Mouse (Mus musculus) splenic B cell, adult 2 months (primary cell): ENCODE measurements at regions not wholly inside any gene's neighbourhood (a gene's known extent, or its start where the extent isn't known, plus 50 kb on each side); places are given as distances from the start of the nearest gene placed in this dataset.

Source experiments
- DNase-seq: peaks from one replicate; pipeline ENCODE4 v3.0.0-alpha.2; 2011; ENCODE audit warnings: low read depth, low spot score
- H3K27me3 ChIP-seq: 2 replicates; pipeline ENCODE4 v1.6.1; 2012; ENCODE audit warnings: mild to moderate bottlenecking, low read length, moderate library complexity, mixed read lengths; ENCODE audit not compliant: control insufficient read depth, poor library complexity, insufficient read depth, severe bottlenecking
- H3K36me3 ChIP-seq: 2 replicates; pipeline ENCODE4 v1.6.1; 2012; ENCODE audit warnings: mild to moderate bottlenecking, low read length, moderate library complexity, mixed read lengths; ENCODE audit not compliant: control insufficient read depth, poor library complexity, insufficient read depth, severe bottlenecking

DNA sequence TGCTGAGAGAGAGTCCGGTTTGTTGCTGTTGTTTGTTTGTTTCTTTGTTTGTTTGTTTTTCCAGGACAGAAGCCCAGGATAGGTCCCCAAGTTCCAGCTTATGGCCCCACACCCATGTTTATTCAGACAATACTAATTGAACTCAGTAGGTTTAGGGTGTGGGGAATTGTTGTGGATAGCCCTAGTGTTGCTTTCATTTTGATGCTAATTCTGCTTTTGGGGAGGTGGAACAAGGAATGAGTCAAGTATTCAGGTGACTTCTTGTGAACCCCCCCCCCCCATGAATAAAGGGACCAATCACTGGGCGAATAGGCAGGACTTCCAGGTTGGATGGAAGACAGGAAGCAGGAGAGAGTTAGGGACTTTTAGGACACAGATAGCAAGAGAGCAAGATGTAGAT lies 75.0 kb upstream of the Intu start:
- Histone ChIP-seq H3K27me3 (no peaks in the 10 kb centered on the region), H3K36me3 (no peaks in the 10 kb centered on the region)
- no peak for DNase-seq

DNA sequence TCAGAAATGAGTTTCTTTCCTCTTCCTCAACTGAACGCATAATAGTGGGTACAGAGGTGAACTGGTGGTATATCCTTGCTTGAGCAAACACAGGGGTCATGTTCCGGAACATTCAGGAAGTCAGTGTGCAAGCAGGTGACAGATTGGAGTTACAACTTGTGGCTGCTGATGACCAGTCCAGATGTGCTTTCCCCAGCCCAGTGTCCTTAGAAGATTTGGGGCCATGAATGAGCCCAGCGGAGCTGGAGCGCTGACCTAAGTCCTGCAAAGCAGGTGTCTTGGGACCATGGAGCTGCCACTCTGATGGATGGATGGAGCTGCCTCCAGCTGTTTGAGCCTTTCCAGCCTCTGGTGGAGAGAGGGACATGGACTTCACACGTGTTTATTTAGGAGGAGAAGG lies 72.6 kb upstream of the Intu start:
- DNase-seq, result no peak
- H3K27me3 ChIP-seq, result no peaks in the 10 kb centered on the region

DNA sequence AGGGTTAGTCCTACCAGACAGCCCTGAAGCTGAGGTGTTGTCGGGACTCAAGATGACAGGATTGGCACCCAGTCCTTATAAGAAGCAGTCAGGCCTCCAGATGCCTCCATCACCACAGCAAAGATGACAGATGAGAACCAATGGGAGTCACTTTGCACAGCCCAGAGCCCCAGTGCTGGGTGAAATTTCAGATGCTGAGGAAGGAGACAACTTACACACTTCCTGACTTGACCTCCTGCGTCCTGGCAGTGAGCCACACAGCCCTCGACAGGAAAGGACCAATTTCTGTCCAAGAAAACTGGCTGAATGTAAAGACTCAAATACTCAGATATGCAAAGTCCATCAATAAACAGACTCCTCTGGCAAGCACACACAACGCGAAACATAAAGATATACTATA lies 67.6 kb upstream of the Intu start:
- H3K36me3 ChIP-seq, result no peaks in the 10 kb centered on the region
- no peaks in the 10 kb centered on the region for H3K27me3 ChIP-seq
- DNase-seq, result no peak

More for the DNA sequence above, 72.6 kb upstream of the Intu start:
- no peaks in the 10 kb centered on the region for H3K36me3 ChIP-seq

DNA sequence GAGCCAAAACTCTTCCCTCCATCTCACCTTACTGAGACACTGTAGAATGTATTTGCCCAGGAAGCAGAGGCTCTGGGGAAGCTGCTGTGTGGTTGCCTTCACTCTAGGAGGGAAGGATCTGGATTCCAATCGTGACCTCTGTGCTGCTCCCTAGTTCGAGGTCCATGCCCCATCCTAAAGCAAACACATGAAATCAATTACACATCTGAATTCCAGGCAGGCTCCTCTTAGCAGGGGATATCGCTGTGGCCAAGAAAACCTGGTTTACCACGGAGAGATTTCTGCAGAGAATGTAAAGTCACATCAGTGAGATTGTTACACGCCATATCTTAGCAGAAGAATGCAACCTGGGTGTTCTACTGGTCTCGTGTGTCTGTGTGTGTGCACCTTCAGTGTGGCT lies 61.0 kb upstream of the Intu start:
- DNase-seq, result no peak
- Histone ChIP-seq H3K36me3 (no peaks in the 10 kb centered on the region), H3K27me3 (no peaks in the 10 kb centered on the region)

DNA sequence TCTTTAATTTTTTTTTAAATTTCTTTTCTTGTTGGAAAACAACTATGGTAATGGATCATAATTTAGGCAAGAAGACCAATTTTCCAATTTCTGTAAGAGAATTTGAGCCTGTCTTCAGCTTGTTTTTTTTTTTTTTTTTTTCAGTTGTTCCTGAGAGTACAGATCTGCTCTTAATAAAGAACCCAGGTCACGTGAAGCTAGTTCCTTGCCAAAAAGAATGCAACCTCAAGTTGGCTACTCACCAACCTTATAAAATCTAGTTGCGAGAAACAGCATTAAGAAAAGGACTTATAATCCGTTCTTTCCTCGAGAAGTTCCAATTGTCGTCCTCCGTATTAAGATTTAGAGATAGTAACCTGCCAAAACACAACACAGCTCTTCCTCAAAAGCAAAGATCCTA lies 58.3 kb upstream of the Intu start:
- Histone ChIP-seq H3K27me3 (no peaks in the 10 kb centered on the region), H3K36me3 (no peaks in the 10 kb centered on the region)
- no peak for DNase-seq

DNA sequence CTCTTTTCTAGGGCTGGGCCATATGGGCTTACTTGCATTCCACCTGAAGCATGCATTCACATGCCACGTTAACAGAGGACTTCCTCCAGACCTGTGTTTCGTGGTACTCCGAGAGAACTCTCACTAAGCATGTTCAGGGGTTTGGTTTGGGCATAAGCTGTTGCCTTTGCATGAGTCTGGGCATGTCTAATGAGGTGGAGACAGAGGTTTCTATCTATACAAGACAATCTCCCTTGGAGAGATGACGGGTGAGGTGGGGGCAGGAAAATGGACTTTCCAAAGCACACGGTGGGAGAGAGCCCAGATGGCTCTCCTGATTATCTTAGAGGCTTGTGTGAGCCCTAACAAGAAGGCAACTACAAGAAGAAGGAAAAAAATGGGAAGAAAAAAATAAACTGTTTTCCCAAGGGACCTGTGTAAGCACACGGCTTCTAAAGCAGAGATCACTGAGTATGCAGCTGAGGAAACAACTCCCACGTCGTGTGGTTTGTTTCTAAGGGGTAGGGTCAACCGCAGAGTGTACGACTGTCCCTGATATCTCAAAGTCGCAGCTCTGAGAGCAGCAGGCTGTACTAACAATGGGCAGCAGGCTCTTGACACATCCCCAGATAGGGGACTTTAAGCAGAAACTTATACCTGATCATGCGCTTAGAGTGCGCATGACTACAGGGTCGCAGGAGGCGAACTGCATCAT lies 50.7 kb upstream of the Intu start:
- H3K27me3 ChIP-seq, result no peaks in the 10 kb centered on the region
- no peak for DNase-seq
- H3K36me3 ChIP-seq, result no peaks in the 10 kb centered on the region
